Mouse (Mus musculus) hindbrain, embryonic 15.5 days (tissue): ENCODE data around the gene Islr. TPM values are rescaled to one million over a fixed set of nuclear protein-coding genes. Genes with fewer than 3 reads are reported as not detected.
"Not testable (repeated sequence)": the region's sequence is repeated elsewhere in the genome, so short reads cannot be mapped to it uniquely, and the experiment has no call there.

Experiments
- ATAC-seq: fragments of 200-750 bp; cut with Nextera tagmentation; 2 replicates; pipeline ENCODE4 v1.8.0; 2017; ENCODE audit warnings: low read depth, moderate number of reproducible peaks, moderate TSS enrichment; ENCODE audit not compliant: low FRiP score
- H3K27ac ChIP-seq: fragments of 300-500 bp; sonication (generic); replicated peaks from 2 replicates; pipeline ENCODE4 v1.5.1; 2015; ENCODE audit warnings: mild to moderate bottlenecking, inconsistent platforms
- H3K27me3 ChIP-seq: fragments of 300-500 bp; sonication (generic); 2 replicates; pipeline ENCODE4 v1.6.1; 2015; ENCODE audit warnings: control low read depth, inconsistent platforms
- H3K36me3 ChIP-seq: fragments of 300-500 bp; sonication (generic); 2 replicates; pipeline ENCODE4 v1.6.1; 2015; ENCODE audit warnings: control low read depth, inconsistent platforms
- H3K4me1 ChIP-seq: fragments of 300-500 bp; sonication (generic); replicated peaks from 2 replicates; pipeline ENCODE4 v1.6.1; 2015; ENCODE audit warnings: control low read depth, inconsistent platforms
- H3K4me2 ChIP-seq: fragments of 300-500 bp; sonication (generic); 2 replicates; pipeline ENCODE4 v1.6.1; 2015; ENCODE audit warnings: moderate library complexity, mild to moderate bottlenecking, inconsistent platforms
- H3K4me3 ChIP-seq: fragments of 300-500 bp; sonication (generic); 2 replicates; pipeline ENCODE4 v1.5.1; 2015; ENCODE audit warnings: mild to moderate bottlenecking, inconsistent platforms
- H3K9ac ChIP-seq: fragments of 300-500 bp; sonication (generic); 2 replicates; pipeline ENCODE4 v1.6.1; 2015; ENCODE audit warnings: inconsistent platforms
- H3K9me3 ChIP-seq: fragments of 300-500 bp; sonication (generic); 2 replicates; pipeline ENCODE4 v1.6.1; 2016; ENCODE audit warnings: control low read depth, inconsistent platforms
- WGBS: fragments of 180-500 bp; shearing (Covaris S2); methylation state at CpG from one replicate; pipeline ENCODE4 v1.1.7; 2015; 5-methylcytosine and 5-hydroxymethylcytosine counted together
- polyA plus RNA-seq: library from polyadenylated mRNA; unstranded; fragments of >200 nt; fragmentation: Nextera tagmentation; extraction: Ambion mirVana; gene quantifications from 2 replicates; pipeline ENCODE4 v1.2.1, GENCODE M21; 2015

The Islr gene
- 37.1 and 44.2 TPM in 2 replicates for polyA plus RNA-seq

DNA sequence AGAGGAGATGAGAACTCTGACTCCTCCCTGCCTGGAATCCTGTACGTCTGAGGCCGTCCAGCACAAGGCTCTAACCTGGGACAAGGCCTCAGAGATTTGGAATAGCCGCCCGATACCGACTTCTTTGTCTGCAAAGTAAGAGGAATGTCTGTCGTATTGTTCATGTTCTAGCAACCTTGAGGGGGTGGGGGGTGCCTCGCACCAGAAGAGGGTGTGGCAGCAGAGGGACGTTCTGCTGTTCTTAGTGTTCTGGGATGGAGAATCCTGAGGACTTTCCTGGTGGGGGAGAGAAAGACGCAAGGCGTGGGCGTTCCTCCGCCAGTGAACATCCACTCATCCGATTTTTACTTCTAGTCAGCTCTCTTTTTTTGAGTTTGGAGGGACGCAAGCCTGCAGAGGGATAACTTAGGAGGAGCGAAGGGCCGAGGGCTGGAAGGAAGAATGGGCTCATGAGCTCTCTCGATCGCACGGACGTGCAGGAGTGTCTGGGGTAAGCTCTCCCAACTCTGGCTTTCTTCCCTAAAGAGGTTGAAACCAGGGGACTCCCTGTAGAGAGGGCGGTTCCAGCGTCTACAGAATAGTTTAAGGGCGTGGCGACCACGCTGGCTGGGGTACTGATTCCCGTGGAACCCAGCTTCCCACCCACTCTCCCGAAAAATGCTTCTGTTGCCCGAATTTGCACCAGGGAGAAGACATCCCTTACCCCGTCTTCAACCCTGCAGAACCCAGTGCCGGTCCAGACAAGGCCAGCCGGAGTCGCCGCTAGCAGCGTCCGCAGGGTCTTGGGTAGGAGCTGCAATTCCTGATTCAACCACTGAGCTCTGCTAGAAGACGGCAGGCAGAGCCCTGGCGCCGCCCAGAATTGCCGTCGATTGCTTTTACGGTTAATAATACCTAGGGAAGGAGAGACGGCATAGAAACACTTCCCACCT lies at the start of gene Islr, which contains the start of gene Islr2:
Islr (minus strand) TSS at position 791 of the 932 bp plus-strand sequence.
Islr2 (minus strand) TSS at position 804 of the 932 bp plus-strand sequence.
- 2% methylated on average over 42 of the region's 42 CpGs for WGBS
- H3K27ac ChIP-seq, result peak within 1 kb of the TSS; percentile 70
- H3K4me2 ChIP-seq, result peak within 1 kb of the TSS; percentile 64
- peak within 1 kb of the TSS; percentile 35 for H3K4me3 ChIP-seq
- H3K9ac ChIP-seq, result peak within 1 kb of the TSS; percentile 23; the same call in 1 of the 2 replicates
- H3K36me3 ChIP-seq, result no peaks in the 10 kb centered on the region
- peak; percentile 58; the same call in 1 of the 2 replicates for ATAC-seq
- H3K27me3 ChIP-seq, result peaks cover 57% of the 10 kb centered on the region
- peaks cover 53% of the 10 kb centered on the region for H3K4me1 ChIP-seq
- no peaks in the 10 kb centered on the region for H3K9me3 ChIP-seq

DNA sequence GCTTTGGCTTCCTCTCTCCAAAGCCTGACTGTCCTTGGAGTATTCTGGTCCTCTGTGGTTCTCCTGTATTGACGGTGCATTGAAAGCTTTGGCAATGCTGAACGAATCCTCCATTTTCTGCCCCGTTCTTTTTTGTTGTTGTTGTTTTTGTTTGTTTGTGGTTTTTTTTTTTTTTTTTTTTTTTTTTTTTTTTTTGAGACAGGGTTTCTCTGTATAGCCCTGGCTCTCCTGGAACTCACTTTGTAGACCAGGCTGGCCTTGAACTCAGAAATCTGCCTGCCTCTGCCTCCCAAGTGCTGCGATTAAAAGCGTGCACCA lies 49.7 kb upstream of the Islr start:
- H3K27me3 ChIP-seq, H3K9me3 ChIP-seq, ATAC-seq: not testable (repeated sequence)
- peaks cover 12% of the 10 kb centered on the region for H3K36me3 ChIP-seq
- H3K27ac ChIP-seq, result peak overlapping the region; percentile 79
- H3K4me3 ChIP-seq, result peak overlapping the region; percentile 86
- peak overlapping the region; percentile 84 for H3K9ac ChIP-seq
- peaks cover 28% of the 10 kb centered on the region for H3K4me1 ChIP-seq
- peak overlapping the region; percentile 61 for H3K4me2 ChIP-seq
- WGBS, result 69% methylated on average over 5 of the region's 5 CpGs

DNA sequence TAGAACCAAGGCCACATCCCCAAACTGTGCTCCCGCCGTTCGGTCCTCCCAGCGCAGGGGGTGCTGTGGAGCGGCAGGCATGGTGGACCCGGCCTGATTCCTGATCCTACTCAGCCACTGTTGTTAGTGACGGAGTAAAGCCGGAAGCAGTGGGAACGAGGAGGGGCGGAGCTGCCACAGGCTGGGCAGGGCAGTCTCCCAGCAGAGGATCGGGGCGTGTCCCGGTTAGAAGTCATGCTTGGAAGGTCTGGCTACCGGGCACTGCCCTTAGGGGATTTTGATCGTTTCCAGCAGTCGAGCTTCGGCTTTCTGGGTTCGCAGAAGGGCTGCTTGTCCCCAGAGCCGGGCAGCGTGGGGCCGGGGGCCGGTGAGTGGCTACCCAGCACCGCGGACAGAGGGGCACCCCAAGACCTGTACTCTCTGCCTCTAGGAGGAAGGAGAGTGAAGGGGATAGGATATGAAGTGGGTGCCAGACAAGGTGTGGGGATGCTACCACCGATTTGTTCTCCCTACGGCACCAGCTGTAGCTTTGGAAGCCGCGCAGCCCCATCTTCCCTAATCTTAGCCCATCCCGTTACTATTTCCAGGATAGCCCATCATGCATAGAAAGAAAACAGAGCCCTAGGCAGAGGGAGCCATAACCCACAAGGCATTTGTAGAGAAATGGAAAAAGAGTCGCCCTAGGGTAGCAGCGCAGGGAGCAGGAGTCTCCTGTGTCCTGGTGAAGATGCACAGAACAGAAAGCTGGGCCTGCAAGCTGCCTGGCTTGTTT lies 49.1 kb upstream of the Islr start, which contains the start of gene Stoml1:
Stoml1 (plus strand) TSS at position 132 of the 772 bp plus-strand sequence.
- peak within 1 kb of the TSS; percentile 79 for H3K27ac ChIP-seq
- H3K4me2 ChIP-seq, result peak within 1 kb of the TSS; percentile 61
- peaks cover 28% of the 10 kb centered on the region for H3K4me1 ChIP-seq
- H3K4me3 ChIP-seq, result peak within 1 kb of the TSS; percentile 86
- WGBS, result under 1% methylated on average over 31 of the region's 31 CpGs
- peaks cover 12% of the 10 kb centered on the region for H3K36me3 ChIP-seq
- no peaks in the 10 kb centered on the region for H3K9me3 ChIP-seq
- peak; percentile 94 for ATAC-seq
- H3K9ac ChIP-seq, result peak within 1 kb of the TSS; percentile 84
- H3K27me3 ChIP-seq, result no peaks in the 10 kb centered on the region

DNA sequence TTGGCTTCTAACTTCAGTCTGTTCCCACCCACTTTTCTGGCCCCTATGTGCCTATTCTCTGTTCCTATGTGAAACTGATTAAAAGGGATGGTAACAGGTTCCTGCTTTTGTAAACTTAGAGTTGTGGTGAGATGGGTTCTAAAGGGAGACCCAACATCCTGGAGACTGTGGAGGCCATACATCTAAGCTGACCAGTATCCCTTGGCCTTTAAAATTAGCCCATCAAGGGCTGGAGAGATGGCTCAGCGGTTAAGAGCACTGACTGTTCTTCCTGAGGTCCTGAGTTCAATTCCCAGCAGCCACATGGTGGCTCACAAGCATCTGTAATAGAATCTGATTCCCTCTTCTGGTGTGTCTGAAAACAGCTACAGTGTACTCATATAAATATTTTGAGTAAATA lies 46.6 kb upstream of the Islr start:
- H3K9me3 ChIP-seq, H3K4me2 ChIP-seq, H3K9ac ChIP-seq, H3K27me3 ChIP-seq, H3K36me3 ChIP-seq, H3K27ac ChIP-seq, H3K4me3 ChIP-seq, ATAC-seq: not testable (repeated sequence)
- H3K4me1 ChIP-seq, result peaks cover 35% of the 10 kb centered on the region
- 80% methylated on average over 1 of the region's 1 CpGs for WGBS

- Histone ChIP-seq H3K4me1 (peaks cover 35% of the 10 kb centered on the region), H3K4me3 (no peak overlapping the region), H3K4me2 (peak overlapping the region; percentile 63), H3K36me3 (no peaks in the 10 kb centered on the region), H3K27me3 (no peaks in the 10 kb centered on the region), H3K9ac (no peak overlapping the region), H3K27ac (no peak overlapping the region; the same call in 1 of the 2 replicates), H3K9me3 (no peaks in the 10 kb centered on the region)
- ATAC-seq, result no peak
- WGBS, result 78% methylated on average over 8 of the region's 8 CpGs
These were observed 46.2 kb upstream of the Islr start for GRCm38 (mm10) chr9:58250322-58250721.

GRCm38 (mm10) chr9:58249592-58250192 lies 45.6 kb upstream of the Islr start, which contains the start of gene Pml:
Pml (minus strand) TSS chr9:58249786.
- Histone ChIP-seq H3K36me3 (no peaks in the 10 kb centered on the region), H3K9me3 (no peaks in the 10 kb centered on the region), H3K27ac (peak within 1 kb of the TSS; percentile 58), H3K4me1 (peaks cover 33% of the 10 kb centered on the region), H3K4me2 (peak within 1 kb of the TSS; percentile 63), H3K27me3 (no peaks in the 10 kb centered on the region), H3K9ac (peak within 1 kb of the TSS; percentile 40), H3K4me3 (peak within 1 kb of the TSS; percentile 40)
- WGBS, result under 1% methylated on average over 16 of the region's 16 CpGs
- ATAC-seq, result no peak

- peak overlapping the region; percentile 40 for H3K9ac ChIP-seq
- ATAC-seq, result no peak
- H3K4me2 ChIP-seq, result peak overlapping the region; percentile 63
- H3K36me3 ChIP-seq, result no peaks in the 10 kb centered on the region
- no peak overlapping the region for H3K27ac ChIP-seq
- H3K27me3 ChIP-seq, result no peaks in the 10 kb centered on the region
- peaks cover 25% of the 10 kb centered on the region for H3K4me1 ChIP-seq
- peak overlapping the region; percentile 40 for H3K4me3 ChIP-seq
- H3K9me3 ChIP-seq, result no peaks in the 10 kb centered on the region
- 51% methylated on average over 7 of the region's 7 CpGs for WGBS
These were observed 44.8 kb upstream of the Islr start for GRCm38 (mm10) chr9:58248746-58249413.

- Histone ChIP-seq H3K4me1 (peaks cover 24% of the 10 kb centered on the region), H3K9me3 (no peaks in the 10 kb centered on the region), H3K9ac (peak overlapping the region; percentile 33), H3K36me3 (no peaks in the 10 kb centered on the region), H3K4me3 (no peak overlapping the region), H3K27ac (no peak overlapping the region), H3K4me2 (peak overlapping the region; percentile 41), H3K27me3 (no peaks in the 10 kb centered on the region)
- ATAC-seq, result peak; percentile 74; the same call in 1 of the 2 replicates
- 17% methylated on average over 25 of the region's 25 CpGs for WGBS
These were observed 43.1 kb upstream of the Islr start for GRCm38 (mm10) chr9:58247064-58247759.

DNA sequence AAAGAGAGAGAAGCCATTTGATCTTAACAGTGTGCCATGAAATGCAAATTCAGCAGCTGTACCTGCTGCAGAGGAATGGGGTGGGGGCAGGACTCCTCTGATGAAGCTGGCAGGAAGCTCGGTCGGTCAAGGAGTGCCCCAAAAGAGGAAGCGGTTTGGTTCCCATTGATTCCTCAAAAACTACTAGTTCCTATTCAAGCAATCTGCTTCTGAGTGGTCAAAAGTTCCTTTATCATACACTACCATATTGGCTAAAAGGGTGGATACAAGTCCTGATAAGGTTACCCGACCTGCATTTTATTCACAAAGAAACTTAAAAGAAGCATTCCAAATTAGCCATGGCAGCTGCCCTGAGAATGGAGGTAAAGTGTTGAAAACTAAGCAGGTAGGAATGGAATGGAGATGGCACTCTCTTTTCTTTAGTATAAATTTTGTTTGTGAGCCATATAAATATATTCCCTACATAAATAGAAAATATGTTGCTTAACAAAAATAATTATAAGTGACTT lies 42.0 kb upstream of the Islr start:
- Histone ChIP-seq H3K27me3 (no peaks in the 10 kb centered on the region), H3K9ac (no peak overlapping the region), H3K9me3 (no peaks in the 10 kb centered on the region), H3K36me3 (no peaks in the 10 kb centered on the region), H3K4me3 (no peak overlapping the region), H3K4me1 (peaks cover 32% of the 10 kb centered on the region), H3K4me2 (no peak overlapping the region), H3K27ac (no peak overlapping the region)
- ATAC-seq, result no peak
- 72% methylated on average over 4 of the region's 4 CpGs for WGBS

DNA sequence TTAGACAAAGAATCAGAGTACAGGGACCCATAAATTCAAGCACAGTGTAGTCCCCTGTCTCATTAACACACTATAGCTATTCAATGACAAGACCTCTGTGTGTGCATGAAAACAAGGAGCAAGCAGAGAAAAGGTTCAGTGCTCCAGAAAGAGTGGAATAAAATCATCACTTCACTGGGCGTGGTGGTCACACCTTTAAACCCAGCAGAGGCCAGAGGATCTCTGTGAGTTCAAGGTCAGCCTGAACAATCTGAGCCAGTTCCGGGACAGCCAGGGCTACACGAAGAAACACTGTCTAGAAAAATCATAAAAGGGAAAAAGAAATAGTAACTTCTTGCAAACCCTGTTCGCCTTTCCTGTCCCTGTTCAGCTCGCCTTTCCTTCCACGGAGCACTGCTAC lies 39.6 kb upstream of the Islr start:
- H3K36me3 ChIP-seq, result no peaks in the 10 kb centered on the region
- no peak overlapping the region for H3K9ac ChIP-seq
- no peak overlapping the region for H3K4me3 ChIP-seq
- no peak overlapping the region for H3K27ac ChIP-seq
- 92% methylated on average over 6 of the region's 6 CpGs for WGBS
- ATAC-seq, result no peak
- no peaks in the 10 kb centered on the region for H3K27me3 ChIP-seq
- H3K9me3 ChIP-seq, result no peaks in the 10 kb centered on the region
- no peak overlapping the region for H3K4me2 ChIP-seq
- H3K4me1 ChIP-seq, result peaks cover 21% of the 10 kb centered on the region
